Mouse (Mus musculus): ENCODE measurements at regions not wholly inside any gene's neighbourhood (a gene's known extent, or its start where the extent isn't known, plus 50 kb on each side); places are given as distances from the start of the nearest gene placed in this dataset.
A peak's percentile ranks its signal among the peaks of the same experiment; 100 is the strongest.

DNA sequence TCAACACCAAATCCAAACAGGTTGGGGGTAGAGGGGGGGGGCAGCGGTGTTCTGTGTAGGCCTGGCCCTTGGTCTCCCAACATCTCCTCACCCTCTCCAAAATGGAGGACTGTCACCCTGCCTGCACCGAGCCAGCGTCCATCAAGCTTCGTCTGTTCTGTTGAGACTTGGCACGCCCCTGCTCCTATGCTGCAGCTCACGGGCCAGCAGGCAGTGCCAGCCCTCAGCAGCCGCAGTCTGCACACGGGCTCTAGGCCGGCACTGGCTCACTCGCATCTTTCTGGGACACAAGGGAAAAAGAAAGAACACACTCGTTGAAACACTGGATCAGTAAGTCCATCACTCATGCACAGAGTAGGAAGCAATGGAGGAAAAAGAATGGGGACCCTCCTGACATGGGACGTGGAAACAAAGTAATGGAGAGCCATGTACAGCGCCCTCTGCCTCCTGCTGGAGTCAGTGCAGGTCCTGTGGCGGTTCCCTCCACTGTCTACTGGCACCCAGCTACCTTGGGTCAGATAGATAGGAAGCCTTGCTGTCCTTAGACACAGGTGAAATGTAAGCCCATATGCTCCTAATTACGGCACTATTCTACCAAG lies 109.0 kb upstream of the 1700016C15Rik start:
- H3K4me2 ChIP-seq (ENCODE audit: low read depth, low read length) = no peak overlapping the region
- H3K27me3 ChIP-seq (ENCODE audit: control insufficient read depth, insufficient read depth, low read depth, low read length) = no peaks in the 10 kb centered on the region
- ATAC-seq (ENCODE audit: low read depth) = no peak
- no peaks in the 10 kb centered on the region for H3K9me3 ChIP-seq (replicated peaks; ENCODE audit: control insufficient read depth, low read length)
- H3K27ac ChIP-seq (ENCODE audit: low read length) = no peak overlapping the region
- H3K4me3 ChIP-seq (ENCODE audit: low read depth, low read length) = no peak overlapping the region
- H3K4me1 ChIP-seq (ENCODE audit: control insufficient read depth, low read depth, low read length) = no peaks in the 10 kb centered on the region; the same call in 1 of the 2 replicates
- WGBS (ENCODE audit: insufficient replicate concordance) = 76% methylated on average over 15 of the region's 15 CpGs
- no peaks in the 10 kb centered on the region for H3K36me3 ChIP-seq (ENCODE audit: control insufficient read depth, insufficient read depth)
- no peak overlapping the region for H3K9ac ChIP-seq (ENCODE audit: low read depth, low read length)

DNA sequence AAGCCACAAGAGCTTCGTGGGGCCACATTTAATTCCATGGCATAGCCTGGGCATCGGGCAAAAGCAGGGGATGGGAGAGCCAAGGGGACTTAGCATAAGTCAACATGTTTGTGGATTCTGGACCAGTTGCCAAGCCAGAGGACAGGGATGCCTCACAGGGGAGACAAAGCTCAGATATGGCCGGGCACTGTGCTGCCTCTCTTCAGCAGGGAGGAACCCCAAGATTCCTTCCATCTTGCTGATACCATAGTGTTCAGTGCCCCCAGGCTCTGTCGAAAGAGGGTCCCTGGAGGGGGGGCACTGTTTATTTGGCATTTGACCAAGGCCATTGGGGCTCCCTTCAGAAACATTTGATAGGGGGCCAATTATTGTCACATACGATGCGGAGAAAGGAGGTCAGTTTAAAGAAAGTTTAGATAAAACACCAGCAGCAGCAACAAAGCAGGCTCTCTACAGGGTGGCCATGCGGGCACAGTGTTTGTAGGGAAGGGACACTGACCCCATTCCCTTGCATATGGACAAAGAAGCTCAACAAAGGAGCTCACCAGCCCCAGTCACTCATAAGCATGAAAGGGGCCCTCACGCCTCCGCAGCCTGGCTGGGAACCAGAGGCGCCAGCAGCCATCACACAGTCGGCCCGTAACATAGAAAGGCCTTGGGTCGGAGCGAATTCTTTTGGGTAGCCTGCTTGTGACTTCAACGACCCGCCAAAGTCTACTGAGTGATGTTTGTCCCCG lies 107.6 kb upstream of the 1700016C15Rik start:
- H3K4me3 ChIP-seq (ENCODE audit: low read depth, low read length) = no peak overlapping the region
- 79% methylated on average over 17 of the region's 17 CpGs for WGBS (ENCODE audit: insufficient replicate concordance)
- H3K9me3 ChIP-seq (replicated peaks; ENCODE audit: control insufficient read depth, low read length) = no peaks in the 10 kb centered on the region
- ATAC-seq (ENCODE audit: low read depth) = no peak
- H3K27me3 ChIP-seq (ENCODE audit: control insufficient read depth, insufficient read depth, low read depth, low read length) = no peaks in the 10 kb centered on the region
- H3K36me3 ChIP-seq (ENCODE audit: control insufficient read depth, insufficient read depth) = no peaks in the 10 kb centered on the region
- no peak overlapping the region for H3K27ac ChIP-seq (ENCODE audit: low read length)
- no peaks in the 10 kb centered on the region for H3K4me1 ChIP-seq (ENCODE audit: control insufficient read depth, low read depth, low read length)
- H3K9ac ChIP-seq (ENCODE audit: low read depth, low read length) = no peak overlapping the region
- no peak overlapping the region for H3K4me2 ChIP-seq (ENCODE audit: low read depth, low read length)

DNA sequence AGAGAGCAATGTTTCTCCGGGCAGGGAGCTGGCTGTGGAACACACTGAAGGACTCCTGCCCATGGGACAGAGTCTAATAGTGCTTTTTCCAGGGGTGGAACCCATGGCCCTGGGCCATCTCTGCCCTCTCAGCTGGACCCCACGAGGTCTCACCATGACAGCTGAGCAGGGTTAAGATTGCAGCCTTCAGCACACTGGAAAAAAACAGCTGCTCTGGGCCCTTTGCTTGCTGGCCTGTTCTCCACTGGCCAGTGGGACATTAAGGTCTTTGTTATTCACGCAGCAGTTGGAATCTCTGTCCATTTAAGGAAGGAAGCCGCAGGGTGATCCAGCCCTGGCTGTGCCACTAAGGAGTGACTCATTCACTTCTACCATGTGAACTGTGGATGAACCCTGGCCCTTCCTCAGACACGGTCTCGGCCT lies 106.3 kb upstream of the 1700016C15Rik start:
- H3K4me3 ChIP-seq (ENCODE audit: low read depth, low read length) = no peak overlapping the region
- 45% methylated on average over 6 of the region's 6 CpGs for WGBS (ENCODE audit: insufficient replicate concordance)
- H3K9ac ChIP-seq (ENCODE audit: low read depth, low read length) = no peak overlapping the region
- H3K27ac ChIP-seq (ENCODE audit: low read length) = no peak overlapping the region
- H3K4me1 ChIP-seq (ENCODE audit: control insufficient read depth, low read depth, low read length) = no peaks in the 10 kb centered on the region
- H3K36me3 ChIP-seq (ENCODE audit: control insufficient read depth, insufficient read depth) = no peaks in the 10 kb centered on the region
- H3K4me2 ChIP-seq (ENCODE audit: low read depth, low read length) = no peak overlapping the region
- no peaks in the 10 kb centered on the region for H3K9me3 ChIP-seq (replicated peaks; ENCODE audit: control insufficient read depth, low read length)
- H3K27me3 ChIP-seq (ENCODE audit: control insufficient read depth, insufficient read depth, low read depth, low read length) = no peaks in the 10 kb centered on the region
- peak; percentile 26; the same call in 1 of the 2 replicates for ATAC-seq (ENCODE audit: low read depth)

DNA sequence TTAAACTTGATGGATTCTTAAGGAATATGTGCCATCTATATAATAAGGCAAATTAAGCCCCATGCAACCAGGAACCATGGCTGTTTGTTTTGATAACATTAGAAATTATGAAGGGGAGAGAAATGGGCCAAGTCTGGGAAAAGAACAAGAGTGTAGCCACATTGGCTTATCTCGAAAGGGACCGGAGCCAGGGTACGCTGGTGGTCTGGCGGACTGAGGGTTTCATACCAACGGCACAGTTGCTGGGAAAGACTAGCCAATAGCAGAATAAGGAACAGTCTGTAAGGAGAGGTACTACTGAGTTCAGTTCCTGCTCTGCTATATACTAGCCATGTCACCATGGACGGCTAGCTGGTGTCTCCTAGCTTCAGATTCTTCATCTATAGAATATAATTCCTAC lies 105.9 kb upstream of the 1700016C15Rik start:
- no peaks in the 10 kb centered on the region for H3K27me3 ChIP-seq (ENCODE audit: control insufficient read depth, insufficient read depth, low read depth, low read length)
- ATAC-seq (ENCODE audit: low read depth) = no peak
- H3K36me3 ChIP-seq (ENCODE audit: control insufficient read depth, insufficient read depth) = no peaks in the 10 kb centered on the region
- H3K4me3 ChIP-seq (ENCODE audit: low read depth, low read length) = no peak overlapping the region
- H3K4me1 ChIP-seq (ENCODE audit: control insufficient read depth, low read depth, low read length) = no peaks in the 10 kb centered on the region
- no peak overlapping the region for H3K4me2 ChIP-seq (ENCODE audit: low read depth, low read length)
- no peaks in the 10 kb centered on the region for H3K9me3 ChIP-seq (replicated peaks; ENCODE audit: control insufficient read depth, low read length)
- no peak overlapping the region for H3K27ac ChIP-seq (ENCODE audit: low read length)
- 70% methylated on average over 6 of the region's 6 CpGs for WGBS (ENCODE audit: insufficient replicate concordance)
- no peak overlapping the region for H3K9ac ChIP-seq (ENCODE audit: low read depth, low read length)

DNA sequence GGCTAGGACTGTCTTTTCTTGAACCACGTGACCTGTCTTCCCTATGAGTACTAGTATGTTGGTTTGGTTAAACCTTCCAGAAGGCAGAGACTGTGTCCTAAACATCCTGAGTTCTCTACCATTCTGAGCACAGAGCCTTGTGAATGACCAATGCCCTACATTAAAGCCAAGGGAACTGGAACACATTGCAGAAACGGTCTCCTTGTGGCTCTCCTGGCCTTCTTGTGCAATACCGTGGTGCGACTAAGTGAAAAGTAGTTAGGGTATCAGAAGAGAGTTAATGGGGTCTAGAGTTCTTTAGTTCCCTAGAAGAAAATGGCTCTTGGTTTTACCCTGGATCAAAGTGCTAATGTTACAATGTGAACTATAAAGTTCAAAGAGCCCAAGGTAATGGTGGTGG lies 101.8 kb upstream of the 1700016C15Rik start:
- Histone ChIP-seq H3K36me3 (ENCODE audit: control insufficient read depth, insufficient read depth) (no peaks in the 10 kb centered on the region), H3K9ac (ENCODE audit: low read depth, low read length) (no peak overlapping the region), H3K4me1 (ENCODE audit: control insufficient read depth, low read depth, low read length) (no peaks in the 10 kb centered on the region), H3K27me3 (ENCODE audit: control insufficient read depth, insufficient read depth, low read depth, low read length) (no peaks in the 10 kb centered on the region), H3K9me3 (replicated peaks; ENCODE audit: control insufficient read depth, low read length) (no peaks in the 10 kb centered on the region), H3K27ac (ENCODE audit: low read length) (no peak overlapping the region), H3K4me3 (ENCODE audit: low read depth, low read length) (no peak overlapping the region), H3K4me2 (ENCODE audit: low read depth, low read length) (no peak overlapping the region)
- no peak for ATAC-seq (ENCODE audit: low read depth)
- WGBS (ENCODE audit: insufficient replicate concordance) = 72% methylated on average over 4 of the region's 4 CpGs

DNA sequence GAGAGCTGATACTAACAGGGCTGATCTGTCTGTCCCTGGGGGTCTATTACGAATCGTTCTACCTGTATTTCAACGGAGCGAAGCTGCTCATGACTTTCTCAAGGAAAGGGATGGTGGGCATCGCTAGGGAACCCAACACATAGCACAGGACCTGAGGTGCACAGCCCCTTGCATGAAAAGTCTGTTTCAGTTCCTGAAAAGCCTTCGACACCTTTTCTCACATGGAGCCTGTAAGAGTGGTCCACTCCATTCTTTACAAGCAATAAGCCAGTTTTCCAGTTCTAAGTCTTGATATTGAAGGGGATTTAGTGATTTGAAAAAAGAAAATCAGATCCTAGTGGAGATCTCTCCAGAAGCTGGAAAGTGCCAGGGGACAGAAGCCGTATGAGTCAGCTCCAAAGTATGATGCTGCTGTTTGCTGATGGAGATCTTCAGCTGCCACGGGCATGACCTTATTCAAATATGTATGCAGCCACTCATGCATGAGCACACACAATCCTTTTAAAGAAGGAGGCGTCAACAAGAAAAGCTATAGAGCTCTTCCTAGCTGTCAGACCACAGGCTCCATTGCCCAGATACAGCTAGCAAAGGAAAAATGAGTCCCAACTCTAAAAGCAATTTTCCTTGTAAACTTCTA lies 95.5 kb upstream of the 1700016C15Rik start:
- no peak for ATAC-seq (ENCODE audit: low read depth)
- Histone ChIP-seq H3K9me3 (replicated peaks; ENCODE audit: control insufficient read depth, low read length) (no peaks in the 10 kb centered on the region), H3K4me2 (ENCODE audit: low read depth, low read length) (no peak overlapping the region), H3K36me3 (ENCODE audit: control insufficient read depth, insufficient read depth) (no peaks in the 10 kb centered on the region), H3K4me1 (ENCODE audit: control insufficient read depth, low read depth, low read length) (no peaks in the 10 kb centered on the region), H3K4me3 (ENCODE audit: low read depth, low read length) (no peak overlapping the region), H3K9ac (ENCODE audit: low read depth, low read length) (no peak overlapping the region), H3K27me3 (ENCODE audit: control insufficient read depth, insufficient read depth, low read depth, low read length) (no peaks in the 10 kb centered on the region), H3K27ac (ENCODE audit: low read length) (no peak overlapping the region)
- 67% methylated on average over 9 of the region's 9 CpGs for WGBS (ENCODE audit: insufficient replicate concordance)

DNA sequence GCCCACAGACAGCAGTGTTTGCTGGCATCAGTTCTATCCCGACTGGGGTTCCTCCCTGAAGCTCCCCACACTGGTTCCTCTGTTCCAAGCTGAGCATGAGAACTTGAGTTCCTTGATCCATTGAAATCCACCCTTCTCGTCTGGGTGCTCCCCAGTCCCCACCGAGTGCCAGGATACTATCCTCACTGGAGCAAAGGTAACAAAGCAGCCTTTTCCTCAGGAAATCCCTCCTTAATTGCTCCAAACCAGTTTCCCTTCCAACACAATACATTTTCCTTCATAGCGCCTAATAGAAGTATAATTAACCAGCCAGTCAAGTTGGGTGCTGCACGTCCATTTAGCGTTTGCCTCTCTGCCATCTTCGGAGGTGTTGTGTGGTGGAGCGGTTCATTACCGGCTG lies 92.6 kb upstream of the 1700016C15Rik start:
- H3K4me2 ChIP-seq (ENCODE audit: low read depth, low read length) = no peak overlapping the region
- no peak overlapping the region for H3K9ac ChIP-seq (ENCODE audit: low read depth, low read length)
- H3K27ac ChIP-seq (ENCODE audit: low read length) = no peak overlapping the region
- H3K4me3 ChIP-seq (ENCODE audit: low read depth, low read length) = no peak overlapping the region
- H3K36me3 ChIP-seq (ENCODE audit: control insufficient read depth, insufficient read depth) = no peaks in the 10 kb centered on the region
- H3K4me1 ChIP-seq (ENCODE audit: control insufficient read depth, low read depth, low read length) = no peaks in the 10 kb centered on the region
- no peaks in the 10 kb centered on the region for H3K9me3 ChIP-seq (replicated peaks; ENCODE audit: control insufficient read depth, low read length)
- no peaks in the 10 kb centered on the region for H3K27me3 ChIP-seq (ENCODE audit: control insufficient read depth, insufficient read depth, low read depth, low read length)
- 63% methylated on average over 9 of the region's 9 CpGs for WGBS (ENCODE audit: insufficient replicate concordance)
- ATAC-seq (ENCODE audit: low read depth) = no peak

DNA sequence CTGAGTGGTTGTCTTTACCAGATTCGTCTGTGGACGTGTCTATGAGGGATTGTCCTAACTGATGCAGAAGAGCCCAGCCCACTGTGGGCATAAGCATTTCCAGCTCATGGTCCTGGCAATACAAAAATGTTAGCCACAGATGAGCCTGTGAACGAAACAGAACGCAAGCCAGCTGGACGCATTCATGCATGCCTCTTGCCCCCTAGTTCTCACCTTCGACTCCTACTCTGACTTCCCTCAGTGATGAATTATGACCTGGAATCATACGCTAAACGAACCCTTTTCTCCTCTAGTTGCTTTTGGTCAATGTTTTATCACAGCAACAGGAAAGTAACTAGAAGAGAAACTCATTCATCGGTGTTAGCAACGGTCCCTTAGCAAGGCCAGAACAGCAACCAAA lies 91.2 kb upstream of the 1700016C15Rik start:
- H3K4me2 ChIP-seq (ENCODE audit: low read depth, low read length) = no peak overlapping the region
- no peak for ATAC-seq (ENCODE audit: low read depth)
- no peaks in the 10 kb centered on the region for H3K36me3 ChIP-seq (ENCODE audit: control insufficient read depth, insufficient read depth)
- no peak overlapping the region for H3K4me3 ChIP-seq (ENCODE audit: low read depth, low read length)
- no peak overlapping the region for H3K9ac ChIP-seq (ENCODE audit: low read depth, low read length)
- WGBS (ENCODE audit: insufficient replicate concordance) = 72% methylated on average over 10 of the region's 10 CpGs
- H3K27me3 ChIP-seq (ENCODE audit: control insufficient read depth, insufficient read depth, low read depth, low read length) = no peaks in the 10 kb centered on the region
- no peaks in the 10 kb centered on the region for H3K9me3 ChIP-seq (replicated peaks; ENCODE audit: control insufficient read depth, low read length)
- H3K27ac ChIP-seq (ENCODE audit: low read length) = no peak overlapping the region
- no peaks in the 10 kb centered on the region for H3K4me1 ChIP-seq (ENCODE audit: control insufficient read depth, low read depth, low read length)
